Mouse (Mus musculus) right cerebral cortex, postnatal 36 days (tissue): ENCODE results near the gene Rtl10.

Experiments used
- DNase-seq, 2 experiments: peaks; one replicate each; pipeline ENCODE4 v3.0.0; 2022; ENCODE audit warnings: low spot score in 2 of 2, mixed read lengths in 1 of 2

Rtl10 gene

GRCm38 (mm10) chr16:18498558-18498990 lies at the start of gene Rtl10, which contains the start of gene Gnb1l:
Gene Rtl10 (plus strand): TSS chr16:18498901.
Gene Gnb1l (plus strand): TSS chr16:18498713.
- DNase-seq = peak; percentile 87 to 90

DNA sequence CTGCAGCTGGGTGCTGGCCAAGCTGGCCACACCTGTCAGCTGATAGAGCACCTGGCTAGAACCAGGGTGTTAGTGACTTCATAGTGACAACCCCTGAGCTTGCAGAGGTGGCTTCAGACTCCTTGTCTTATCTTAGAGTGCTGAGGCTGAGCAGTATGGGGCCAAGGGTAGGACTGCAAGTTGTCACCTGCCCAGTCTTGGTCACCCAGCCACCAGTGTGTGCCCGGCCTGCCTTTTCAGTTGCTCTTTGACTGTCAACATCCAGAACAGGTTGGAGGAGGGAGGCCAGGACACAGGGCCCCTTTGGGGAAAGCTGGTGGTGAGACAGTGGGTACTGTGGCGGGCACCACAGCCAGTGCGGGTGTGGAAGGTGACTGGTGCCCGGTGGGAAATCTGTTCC lies 49.7 kb upstream of the Rtl10 start:
- no peak for DNase-seq

DNA sequence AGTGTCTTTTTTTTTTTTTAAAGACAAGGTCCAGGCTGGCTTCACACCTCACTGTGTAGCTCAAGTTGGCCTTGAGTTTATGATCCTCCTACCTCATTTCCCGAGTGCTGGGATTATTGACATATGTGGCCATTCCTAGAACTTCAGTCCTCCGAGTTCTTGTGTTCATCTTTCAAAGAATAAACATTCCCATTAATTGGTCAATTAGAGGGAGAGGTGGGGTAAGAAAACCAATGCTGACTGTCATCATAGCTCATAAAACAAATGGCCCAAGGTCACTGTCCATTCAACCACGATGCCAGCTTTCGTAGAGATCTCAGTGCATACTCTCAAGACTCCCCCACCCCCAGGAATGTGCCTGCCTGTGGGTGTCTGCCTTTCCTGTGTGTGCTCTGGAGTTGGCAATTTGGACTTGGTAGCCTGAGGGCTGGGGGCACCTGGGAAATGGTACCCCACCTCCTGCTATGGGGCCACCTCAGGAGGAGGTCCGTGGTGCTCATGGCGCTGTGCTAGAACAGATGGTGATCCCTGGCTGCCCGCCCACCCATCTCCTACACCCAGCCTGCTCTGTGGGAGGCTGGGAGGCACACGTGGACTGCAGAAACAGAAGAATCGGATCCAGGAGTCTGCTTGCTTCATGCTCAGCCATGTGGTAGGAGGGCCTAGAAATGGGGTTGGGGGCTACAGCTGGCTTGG lies 47.1 kb upstream of the Rtl10 start:
- peak; percentile 72 to 80 for DNase-seq

- peak; percentile 28 to 29 for DNase-seq
Measured at GRCm38 (mm10) chr16:18452361-18452862, 46.3 kb upstream of the Rtl10 start.

GRCm38 (mm10) chr16:18453846-18454245 lies 44.9 kb upstream of the Rtl10 start:
- DNase-seq = no peak

DNA sequence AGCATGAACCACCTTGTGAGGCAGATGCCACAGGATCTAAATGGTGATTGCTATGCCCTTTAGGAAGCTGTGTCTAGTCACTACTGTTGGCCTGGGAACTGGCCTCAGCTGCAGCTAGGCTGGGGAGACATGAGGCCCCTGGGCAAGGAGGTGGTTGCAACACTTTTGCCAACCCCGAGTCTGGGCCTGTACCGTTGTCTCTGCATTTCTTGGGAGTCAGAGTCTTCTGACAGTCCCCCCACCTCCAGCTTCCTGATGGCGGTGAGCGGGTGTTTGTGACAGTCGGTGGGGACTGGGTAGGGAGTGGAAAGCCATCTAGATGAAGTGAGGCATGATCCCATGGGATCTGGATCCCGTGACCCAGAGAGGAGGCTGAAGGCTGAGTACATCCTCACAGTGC lies 43.3 kb upstream of the Rtl10 start:
- no peak for DNase-seq

DNA sequence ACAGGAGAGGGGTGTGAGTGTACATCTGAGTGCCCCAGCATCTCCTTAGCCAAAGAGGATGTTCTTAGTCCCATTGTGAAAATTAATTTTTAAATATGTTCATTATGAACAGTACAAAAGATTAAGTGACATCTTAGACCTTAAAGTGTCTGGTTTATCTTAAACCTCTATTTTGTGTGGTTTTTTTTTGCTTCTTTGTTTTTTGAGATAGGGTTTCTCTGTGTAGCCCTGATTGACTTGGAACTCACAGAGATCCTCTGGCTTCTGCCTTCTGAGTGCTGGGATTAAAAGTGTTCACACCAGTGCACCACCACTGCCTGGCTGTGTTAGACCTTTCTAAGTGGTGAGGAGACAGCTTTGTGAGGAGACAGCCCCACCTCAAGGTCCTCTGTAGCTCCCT lies 40.0 kb upstream of the Rtl10 start:
- DNase-seq = no peak

DNA sequence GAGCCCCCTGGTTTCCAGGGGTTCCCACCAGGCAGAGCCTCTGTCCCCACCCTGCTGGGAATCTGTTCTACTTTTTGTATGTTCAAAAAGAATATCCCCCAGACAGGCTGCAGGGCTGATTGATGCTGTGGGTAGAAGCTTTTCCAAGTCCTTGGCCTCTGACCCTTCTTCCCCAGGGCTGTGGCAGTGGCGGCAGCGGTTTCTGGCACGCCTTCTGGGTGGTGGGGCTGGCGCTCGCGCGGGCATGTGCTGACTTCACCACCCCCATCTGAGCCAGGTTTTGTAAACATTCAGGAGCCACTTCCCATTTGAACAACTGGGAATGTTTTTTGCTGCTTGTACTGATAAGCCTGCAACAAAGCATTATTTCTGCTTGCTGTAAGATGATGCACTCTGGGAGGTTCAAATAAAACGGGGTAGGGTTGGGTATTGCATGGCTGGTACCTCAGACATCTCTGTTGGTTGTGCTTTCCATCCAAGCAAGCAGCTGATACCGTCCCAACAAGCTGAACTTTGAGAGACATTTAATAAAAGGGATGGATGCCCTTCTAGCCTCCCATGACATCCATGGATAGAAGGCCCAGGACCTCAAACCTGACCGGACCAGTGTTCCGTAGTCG lies 39.3 kb upstream of the Rtl10 start:
- DNase-seq = no peak

DNA sequence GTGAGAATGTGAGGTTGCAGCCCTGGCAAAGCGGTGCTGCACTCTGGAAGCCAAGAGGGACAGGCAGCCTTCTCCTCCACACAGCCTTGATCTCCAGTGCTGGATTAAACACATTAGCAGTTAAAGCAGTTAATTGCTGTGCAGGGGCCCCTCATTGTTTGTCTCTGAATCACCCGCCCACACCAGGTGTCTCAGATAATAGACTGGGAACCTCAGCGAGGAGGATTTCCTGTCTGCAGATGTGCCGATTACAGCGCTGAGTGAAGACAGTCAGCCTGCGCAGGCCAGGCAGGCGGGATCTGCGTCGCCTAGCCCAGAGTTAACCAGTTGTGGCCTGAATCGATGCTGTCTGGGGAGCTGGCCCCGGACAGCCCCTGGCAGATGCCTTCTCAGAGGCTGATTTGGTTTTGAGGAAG lies 38.7 kb upstream of the Rtl10 start:
- DNase-seq = peak in 1 of 2 experiments; percentile 12

DNA sequence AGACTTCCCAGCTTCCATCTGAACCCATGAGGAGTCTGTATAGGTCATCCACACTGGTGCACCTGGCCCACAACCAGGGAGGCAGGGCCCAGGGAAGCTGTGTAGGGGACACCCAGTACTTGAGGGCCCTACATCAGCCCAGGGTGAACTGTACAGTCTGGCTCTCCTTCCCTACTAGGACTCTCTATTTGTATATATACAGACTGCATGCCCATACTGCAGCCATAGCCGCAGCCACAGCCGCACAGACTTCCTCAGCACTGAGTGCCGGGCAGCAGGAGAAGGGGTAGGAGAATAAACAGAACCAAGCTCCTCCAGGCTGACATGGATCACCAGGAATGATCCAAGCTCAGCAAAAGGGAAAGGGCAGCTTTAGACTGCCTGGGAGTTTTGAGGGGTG lies 37.9 kb upstream of the Rtl10 start:
- DNase-seq = no peak

- DNase-seq = no peak
Measured at GRCm38 (mm10) chr16:18462031-18462430, 36.7 kb upstream of the Rtl10 start.

DNA sequence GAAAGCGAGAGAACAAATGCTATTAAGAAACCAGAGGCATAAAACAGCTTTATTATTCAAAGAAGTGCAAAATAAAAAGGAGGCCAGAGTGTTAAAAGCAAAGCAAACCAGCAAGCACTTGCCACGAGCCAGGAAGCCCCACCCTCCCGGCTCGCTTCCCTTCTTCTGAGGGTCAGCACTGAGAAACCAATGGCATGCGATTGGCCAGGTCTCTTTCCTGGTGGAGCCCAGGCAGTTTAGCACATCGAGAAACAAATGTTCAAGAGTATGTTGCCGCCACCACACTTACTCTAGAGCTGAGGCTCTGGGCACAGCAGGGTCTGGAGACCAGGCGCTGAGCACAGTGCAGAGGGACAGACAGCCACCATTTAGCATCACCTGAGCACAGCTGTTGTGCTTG lies 36.1 kb upstream of the Rtl10 start:
- DNase-seq = no peak

GRCm38 (mm10) chr16:18464271-18464670 lies 34.4 kb upstream of the Rtl10 start:
- peak in 1 of 2 experiments; percentile 22 for DNase-seq

- no peak for DNase-seq
Measured at GRCm38 (mm10) chr16:18470829-18471228, 27.9 kb upstream of the Rtl10 start.

GRCm38 (mm10) chr16:18471381-18471955 lies 27.2 kb upstream of the Rtl10 start:
- no peak for DNase-seq

DNA sequence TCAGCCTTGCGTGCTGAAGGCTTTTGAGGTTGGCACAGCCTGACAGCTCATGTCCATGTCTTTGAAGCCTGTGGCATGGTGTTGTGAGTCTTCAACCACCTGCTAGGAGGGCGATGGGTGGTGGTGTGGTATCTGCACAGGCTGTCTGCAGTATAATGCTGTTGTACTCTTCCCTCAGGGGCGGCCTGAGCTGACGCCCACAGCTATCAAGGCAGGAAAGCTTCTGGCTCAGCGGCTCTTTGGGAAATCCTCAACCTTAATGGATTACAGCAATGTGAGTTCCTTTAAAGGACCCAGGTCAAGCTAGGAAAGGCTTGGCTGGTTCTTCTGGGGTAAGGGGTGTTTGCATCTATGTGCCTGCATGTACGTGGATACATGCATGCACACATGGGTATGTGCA lies 26.7 kb upstream of the Rtl10 start:
- DNase-seq = no peak

- DNase-seq = no peak
Measured at GRCm38 (mm10) chr16:18472416-18472815, 26.3 kb upstream of the Rtl10 start.

- DNase-seq = no peak
Measured at GRCm38 (mm10) chr16:18472976-18473375, 25.7 kb upstream of the Rtl10 start.

- no peak for DNase-seq
Measured at GRCm38 (mm10) chr16:18474021-18474420, 24.7 kb upstream of the Rtl10 start.

DNA sequence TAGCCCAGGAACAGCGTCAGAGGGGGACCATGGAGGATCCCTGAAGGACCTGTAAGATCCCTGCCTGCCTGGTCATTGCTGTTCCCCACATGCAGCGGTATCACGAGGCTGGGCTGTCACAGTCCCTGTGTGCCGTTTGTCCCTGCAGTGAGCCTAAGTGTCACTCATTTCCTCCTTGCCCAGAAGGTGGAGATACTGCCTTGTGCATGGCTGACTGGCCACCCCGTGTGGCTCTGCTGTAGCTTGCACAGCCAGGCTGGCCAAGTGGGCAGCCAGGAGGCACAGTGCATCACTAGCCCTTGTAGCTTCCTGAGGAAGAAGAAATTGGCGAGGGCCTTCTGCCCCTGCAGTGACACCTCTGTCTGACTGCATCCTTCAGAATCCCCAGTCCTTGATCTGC lies 20.7 kb upstream of the Rtl10 start:
- DNase-seq = no peak

DNA sequence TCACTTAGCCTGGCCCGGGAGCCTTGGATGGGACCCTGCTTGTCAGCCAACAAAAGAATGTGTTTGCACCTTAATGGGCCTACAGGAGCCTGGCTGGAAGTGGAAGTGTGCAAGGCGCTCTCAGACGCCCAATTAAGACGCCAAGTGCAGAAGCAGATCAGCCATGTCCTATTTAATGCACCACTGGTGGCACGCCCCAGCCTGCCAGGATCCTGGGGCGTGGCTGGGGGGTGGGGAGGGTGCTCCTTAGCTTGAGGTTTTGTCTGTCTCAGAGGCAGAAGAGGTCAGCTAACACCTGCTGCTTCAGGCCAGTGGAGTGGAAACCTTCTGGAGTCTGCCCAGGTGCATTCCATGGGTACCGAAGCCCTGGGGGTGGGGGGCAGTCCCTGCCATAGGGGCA lies 19.0 kb upstream of the Rtl10 start:
- DNase-seq = no peak

- DNase-seq = no peak
Measured at GRCm38 (mm10) chr16:18480933-18481485, 17.7 kb upstream of the Rtl10 start.

DNA sequence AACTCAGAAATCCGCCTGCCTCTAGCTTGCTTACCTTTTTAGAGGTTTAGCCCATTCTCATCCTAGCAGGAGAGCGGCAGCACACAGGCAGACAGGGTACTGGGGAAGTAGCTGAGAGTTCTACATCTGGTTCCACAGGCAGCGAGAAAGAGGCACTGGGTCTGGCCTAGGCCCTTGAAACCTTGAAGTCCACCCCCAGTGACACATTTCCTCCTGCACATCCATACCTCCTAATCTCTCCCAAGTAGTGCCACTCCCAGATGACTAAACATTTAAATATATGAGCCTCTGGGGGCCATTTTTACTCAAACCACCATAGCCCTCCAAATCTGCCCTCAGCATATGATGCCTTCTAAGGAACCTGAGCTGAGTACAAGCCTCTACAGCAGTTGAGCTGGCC lies 16.3 kb upstream of the Rtl10 start:
- DNase-seq = no peak
